Mouse (Mus musculus) liver, adult (tissue): ENCODE data around the gene Sclt1.

Experiments used
- GATA4 ChIP-seq: IDR thresholded peaks from 2 replicates; pipeline ENCODE4 v1.6.1; 2014; ENCODE audit warnings: mild to moderate bottlenecking, low read length; ENCODE audit not compliant: insufficient replicate concordance

Sclt1 gene

DNA sequence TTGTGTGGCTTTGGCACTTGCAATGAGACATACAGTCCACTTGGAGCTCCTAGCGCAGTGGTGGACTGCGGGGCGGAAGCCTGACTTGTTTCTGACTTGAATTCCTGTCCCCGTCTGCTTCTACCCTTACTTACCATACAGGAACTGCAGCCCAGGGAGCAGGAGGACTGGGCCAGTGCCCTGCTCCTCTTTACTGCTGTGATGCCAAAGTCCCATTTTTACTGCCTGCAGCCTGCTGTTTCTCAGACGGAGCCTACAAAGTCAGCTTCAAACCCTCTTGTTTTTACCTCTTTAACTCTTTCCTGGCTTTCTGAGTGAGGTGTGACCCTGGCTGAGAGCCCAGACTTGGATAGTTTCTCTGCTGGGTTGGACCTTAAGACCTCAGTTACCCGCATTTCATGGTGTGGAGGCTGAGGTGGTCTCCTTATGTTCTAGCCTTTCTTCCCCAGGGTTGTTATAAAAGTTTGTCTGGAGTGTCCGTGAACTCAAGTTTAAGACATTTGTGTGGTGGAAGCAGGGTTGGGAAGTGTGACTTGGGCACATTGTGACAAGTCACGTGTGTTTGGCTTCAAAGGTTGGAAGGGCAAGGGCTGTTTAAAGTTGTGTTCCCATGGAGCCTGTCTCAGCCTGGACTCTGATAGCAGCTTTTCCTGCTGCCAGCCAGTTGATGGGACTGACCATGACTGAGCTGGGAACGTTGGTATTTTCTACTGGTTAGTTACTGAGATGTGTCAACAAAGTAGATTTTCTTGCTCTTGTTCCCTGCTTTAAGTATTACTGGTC is 148.0 kb downstream of the Sclt1 start:
- no peak for TF ChIP-seq GATA4

- TF ChIP-seq GATA4: no peak
Measured at GRCm38 (mm10) chr3:41592805-41593204, 149.5 kb downstream of the Sclt1 start.

GRCm38 (mm10) chr3:41591651-41592170 is 150.6 kb downstream of the Sclt1 start:
- TF ChIP-seq GATA4: no peak

DNA sequence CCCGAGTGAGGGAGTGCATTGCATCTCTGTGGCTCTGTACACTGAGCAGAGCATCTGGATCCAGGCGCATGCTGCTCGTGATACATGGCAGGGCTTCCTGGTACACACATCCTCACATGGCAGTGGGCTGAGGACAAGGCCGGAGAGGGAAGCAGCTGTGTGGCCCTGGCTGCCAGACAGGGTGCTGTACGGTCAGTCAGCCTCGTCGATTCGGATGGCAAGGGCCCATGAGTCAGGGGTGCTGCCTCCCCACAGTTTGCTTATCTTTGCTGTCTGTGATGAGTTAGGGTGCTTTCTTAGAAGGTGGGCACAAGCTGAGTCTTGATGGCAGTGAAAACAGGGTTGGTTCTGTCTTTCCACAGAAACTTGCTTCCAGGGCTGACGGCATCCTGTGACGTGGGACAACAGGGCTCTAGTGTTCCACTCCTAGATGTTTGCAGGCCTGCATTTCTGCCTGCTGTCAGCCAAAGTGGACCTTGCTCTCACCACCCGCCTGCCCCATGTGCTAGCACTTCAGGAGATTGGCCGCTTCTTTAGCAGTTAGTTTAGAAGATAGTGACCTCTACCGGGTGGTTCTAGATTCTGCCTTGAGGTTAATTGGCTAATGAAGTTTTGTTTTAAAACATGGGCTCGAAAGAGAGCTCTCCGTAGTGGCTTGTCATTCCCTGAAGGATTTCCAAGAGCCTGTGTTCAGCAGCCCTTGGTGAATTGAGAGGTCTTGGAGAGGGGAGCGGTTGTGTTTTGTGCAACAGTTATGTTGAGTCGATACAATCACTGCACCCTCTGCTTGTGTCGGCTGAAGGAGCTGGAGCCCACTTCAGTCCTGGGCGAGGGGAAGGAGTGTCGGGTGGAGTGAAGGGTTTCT is 151.4 kb downstream of the Sclt1 start:
- 0 out of 2 replicates have a peak, but pooled peaks have one; percentile 24 for TF ChIP-seq GATA4

- no peak for TF ChIP-seq GATA4
Measured at GRCm38 (mm10) chr3:41589988-41590387, 152.3 kb downstream of the Sclt1 start.

- no peak for TF ChIP-seq GATA4
Measured at GRCm38 (mm10) chr3:41589246-41589914, 152.9 kb downstream of the Sclt1 start.

- no peak for TF ChIP-seq GATA4
Measured at GRCm38 (mm10) chr3:41588495-41588894, 153.8 kb downstream of the Sclt1 start.

DNA sequence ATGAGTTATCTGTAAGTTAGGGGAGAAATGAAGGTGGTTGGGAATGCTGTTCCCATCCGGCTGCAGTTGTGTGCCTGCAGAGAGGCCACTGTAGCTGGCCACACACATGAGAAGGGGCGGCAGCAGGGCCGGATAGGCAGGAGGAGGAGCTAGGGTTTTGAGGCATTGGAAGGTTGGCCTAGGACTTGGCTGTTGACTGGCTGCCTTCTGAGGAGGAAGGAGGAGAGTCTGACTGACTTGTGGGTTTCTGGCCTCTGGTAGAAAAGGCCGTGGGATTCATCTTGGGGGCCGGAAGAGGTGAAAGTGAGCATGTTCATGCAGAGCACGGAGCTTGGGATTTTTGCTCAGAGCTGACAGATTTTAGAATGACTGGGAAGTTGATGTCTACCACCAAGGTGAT is 154.7 kb downstream of the Sclt1 start:
- no peak for TF ChIP-seq GATA4

DNA sequence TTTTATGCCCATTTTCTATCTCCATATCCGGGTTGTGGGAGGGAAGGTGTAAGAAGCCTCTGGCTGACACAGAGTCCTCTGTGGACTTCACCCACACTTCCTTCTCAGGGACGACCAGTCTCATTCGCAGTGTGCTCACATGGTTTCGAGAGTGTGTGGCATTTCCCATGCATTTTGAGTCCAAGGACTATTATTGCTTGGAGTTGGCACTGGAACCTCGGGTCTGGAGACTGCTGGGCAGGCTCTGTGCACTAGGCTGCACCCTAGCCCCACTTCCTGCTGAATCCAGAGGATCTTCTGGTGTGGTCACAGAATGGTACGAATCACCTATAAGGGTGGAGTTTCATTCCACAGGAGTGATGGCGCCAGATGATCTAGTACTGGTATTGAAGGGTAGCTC is 155.4 kb downstream of the Sclt1 start:
- no peak for TF ChIP-seq GATA4

DNA sequence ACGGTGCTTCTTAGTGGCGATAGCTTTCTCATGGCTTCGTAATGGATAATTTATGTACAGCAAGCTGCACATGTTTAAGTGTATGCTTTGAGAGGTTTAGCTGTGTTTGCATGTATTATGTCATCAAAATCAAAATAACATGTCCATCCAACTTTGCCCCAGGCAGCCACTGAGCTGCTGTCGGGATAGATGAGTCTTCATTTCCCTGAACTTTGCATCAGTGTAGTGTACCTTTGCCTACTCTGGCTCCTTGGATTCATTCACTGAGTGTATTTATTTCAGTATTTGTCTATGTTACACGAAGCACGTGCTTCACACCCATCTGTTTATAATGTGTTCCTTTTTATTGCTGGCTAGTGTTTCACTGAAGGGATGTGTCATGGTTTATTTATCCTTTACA is 156.0 kb downstream of the Sclt1 start:
- no peak for TF ChIP-seq GATA4

- no peak for TF ChIP-seq GATA4
Measured at GRCm38 (mm10) chr3:41585548-41585947, 156.8 kb downstream of the Sclt1 start.

DNA sequence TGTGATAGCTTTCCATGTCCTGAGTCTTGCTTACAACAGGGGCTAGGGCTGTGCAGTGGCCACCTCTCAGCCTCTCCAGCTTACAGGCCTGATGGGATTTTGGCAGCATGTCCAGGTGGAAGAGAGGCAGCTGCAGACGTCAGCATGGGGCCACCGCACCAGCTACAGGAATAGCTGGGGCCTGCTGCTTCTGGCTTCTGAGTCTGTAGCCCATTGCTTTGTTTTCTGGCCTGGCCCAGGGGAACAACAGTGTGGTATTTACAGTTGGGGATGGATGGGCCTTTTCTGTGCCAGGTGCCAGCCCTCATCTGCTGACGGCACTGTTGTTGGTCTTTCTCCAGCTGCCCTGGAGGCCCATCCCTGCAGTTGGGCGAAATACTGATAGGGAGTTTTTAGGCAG is 158.7 kb downstream of the Sclt1 start:
- no peak for TF ChIP-seq GATA4

- no peak for TF ChIP-seq GATA4
Measured at GRCm38 (mm10) chr3:41583092-41583491, 159.2 kb downstream of the Sclt1 start.

- TF ChIP-seq GATA4: no peak
Measured at GRCm38 (mm10) chr3:41582256-41582655, 160.1 kb downstream of the Sclt1 start.

GRCm38 (mm10) chr3:41581436-41581835 is 160.9 kb downstream of the Sclt1 start:
- no peak for TF ChIP-seq GATA4
